Mouse (Mus musculus): ENCODE data around the gene 4933405L10Rik. TPM values are rescaled to one million over a fixed set of nuclear protein-coding genes. Genes with fewer than 3 reads are reported as not detected.

The 4933405L10Rik gene
- polyA plus RNA-seq (2012; rRNA removed) = not detected in 2 replicates

DNA sequence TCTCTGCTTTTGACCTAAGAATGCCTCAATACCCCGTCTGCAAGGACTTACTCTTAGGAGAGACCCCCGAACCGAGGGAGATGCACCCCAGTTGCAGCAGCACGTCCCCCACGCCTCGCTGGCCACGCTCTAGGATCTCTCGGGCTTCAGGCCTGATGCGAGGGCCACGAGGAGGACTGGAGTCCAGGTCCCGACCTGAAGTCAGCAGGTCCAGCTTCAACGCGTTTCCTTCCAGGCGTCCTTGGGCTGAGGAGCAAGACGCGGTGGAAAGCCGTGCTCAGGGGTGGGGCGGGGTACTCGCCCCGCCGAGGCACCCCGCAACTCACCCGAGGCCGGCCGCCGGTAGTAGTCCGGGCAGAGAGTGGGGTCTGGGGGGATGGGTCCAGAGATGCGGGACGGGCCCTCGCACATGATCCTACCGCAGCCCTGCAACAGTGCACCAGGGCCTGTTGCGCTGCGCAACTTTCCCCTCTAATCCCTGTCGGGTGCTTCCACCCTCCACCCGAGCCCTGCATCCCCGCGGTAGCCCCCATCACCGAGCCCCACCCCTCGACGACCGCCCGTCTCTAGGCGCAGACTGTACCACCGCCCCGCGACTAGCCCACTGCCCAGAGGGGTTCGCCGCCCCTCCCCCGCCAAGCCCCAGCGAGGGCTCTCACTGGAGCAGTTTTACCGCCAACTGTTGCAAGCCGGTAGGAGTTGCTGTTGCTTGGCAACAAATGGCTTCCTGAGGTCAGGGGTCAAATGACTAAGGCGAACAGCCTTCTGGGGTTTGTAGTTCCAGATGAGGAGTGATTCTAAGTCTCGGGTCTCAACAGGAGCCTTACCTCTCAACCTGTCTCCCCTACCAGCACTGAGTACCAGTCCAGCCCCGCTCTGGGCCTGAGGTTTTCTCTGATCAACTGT is at the start of gene 4933405L10Rik, which contains the start of gene Enkd1:
TSS of gene 4933405L10Rik (plus strand) at position 158 of the 906 bp plus-strand sequence.
TSS of gene Enkd1 (minus strand) at position 713 of the 906 bp plus-strand sequence.
- no peak for DNase-seq (ENCODE audit: low spot score)

GRCm38 (mm10) chr8:105661167-105661566 is 46.3 kb upstream of the 4933405L10Rik start:
- DNase-seq (ENCODE audit: low spot score) = no peak

DNA sequence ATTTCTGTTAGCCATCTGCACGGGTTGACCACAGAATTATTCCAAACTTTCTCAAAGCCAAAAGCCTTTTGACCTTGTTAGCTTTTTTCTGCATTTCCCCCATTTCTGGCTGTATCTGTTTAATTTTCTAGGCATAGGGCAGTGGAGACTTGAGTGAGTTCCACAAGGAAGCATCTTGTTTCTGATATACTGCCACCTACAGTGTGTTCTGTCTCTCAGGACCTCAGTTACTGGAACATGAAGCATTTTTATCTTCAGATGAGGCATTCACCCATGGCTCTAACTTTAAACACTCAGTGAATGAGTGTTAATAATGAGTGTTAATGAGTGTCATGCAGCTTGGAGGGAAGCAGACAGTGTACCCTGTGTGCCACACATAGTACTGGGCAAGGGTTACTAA is 29.6 kb upstream of the 4933405L10Rik start:
- no peak for DNase-seq (ENCODE audit: low spot score)

DNA sequence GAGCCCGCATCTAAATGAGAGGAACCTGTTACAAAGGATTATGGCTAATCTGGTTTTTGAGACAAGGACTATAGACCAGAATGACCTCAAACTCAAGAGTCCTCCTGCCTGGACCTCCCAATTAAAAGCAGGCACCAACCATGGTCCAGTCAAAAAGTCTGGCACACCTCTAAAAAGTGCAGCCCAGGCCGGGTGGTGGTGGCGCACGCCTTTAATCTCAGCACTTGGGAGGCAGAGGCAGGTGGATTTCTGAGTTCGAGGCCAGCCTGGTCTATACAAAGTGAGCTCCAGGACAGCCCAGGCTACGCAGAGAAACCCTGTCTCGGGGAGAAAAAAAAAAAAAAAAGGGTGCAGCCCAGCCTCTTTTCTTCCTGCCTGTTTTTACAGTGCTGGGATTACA is 22.1 kb upstream of the 4933405L10Rik start:
- no peak for DNase-seq (ENCODE audit: low spot score)

DNA sequence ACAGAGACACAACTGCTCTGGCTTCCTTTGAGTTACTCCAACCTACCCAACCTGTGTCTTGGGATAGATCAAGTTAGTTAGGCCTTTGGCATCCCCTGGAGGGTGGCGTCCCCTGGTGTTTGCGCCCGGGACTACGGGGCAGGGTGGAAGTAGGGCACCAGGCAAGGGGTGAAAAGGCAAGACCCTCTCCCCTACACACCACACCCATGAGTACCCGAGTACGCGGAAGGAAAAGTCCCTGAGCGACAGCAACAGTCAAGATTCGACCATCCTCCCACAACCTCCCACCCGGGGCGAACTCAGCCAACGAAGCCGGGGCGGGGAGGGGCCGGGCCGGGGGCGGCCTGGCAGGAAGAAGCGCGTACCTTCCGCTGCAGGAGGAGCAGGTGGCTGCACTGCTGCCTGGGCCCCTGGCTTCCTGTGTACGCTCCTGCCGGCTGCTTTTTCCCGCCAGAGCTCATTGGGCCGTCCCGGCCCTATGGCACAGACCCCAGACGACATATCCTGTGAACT is 21.6 kb upstream of the 4933405L10Rik start, which contains the start of gene Carmil2:
TSS of gene Carmil2 (plus strand) at position 479 of the 513 bp plus-strand sequence.
- peak; percentile 41 for DNase-seq (ENCODE audit: low spot score)

- no peak for DNase-seq (ENCODE audit: low spot score)
Measured at GRCm38 (mm10) chr8:105686551-105686950, 20.9 kb upstream of the 4933405L10Rik start.

DNA sequence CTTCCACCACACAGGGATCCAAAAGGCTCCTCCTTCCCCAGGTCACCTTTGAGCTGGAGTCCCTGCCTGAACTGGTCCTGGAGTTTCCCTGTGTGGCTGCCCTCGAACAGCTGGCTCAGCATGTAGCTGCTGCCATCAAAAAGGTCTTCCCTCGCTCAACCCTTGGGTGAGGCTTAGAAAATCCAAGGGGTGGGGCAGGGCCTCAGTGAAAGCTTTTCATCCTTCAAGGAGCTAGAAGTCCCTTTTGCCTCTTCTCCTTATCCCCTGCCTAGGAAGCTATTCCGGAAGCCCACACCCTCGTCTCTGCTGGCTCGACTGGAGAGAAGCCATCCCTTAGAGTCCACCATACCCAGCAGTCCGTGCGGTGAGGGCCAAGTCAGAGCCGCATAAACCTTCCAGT is 19.9 kb upstream of the 4933405L10Rik start:
- DNase-seq (ENCODE audit: low spot score) = no peak

- no peak for DNase-seq (ENCODE audit: low spot score)
Measured at GRCm38 (mm10) chr8:105688242-105688752, 19.2 kb upstream of the 4933405L10Rik start.

- no peak for DNase-seq (ENCODE audit: low spot score)
Measured at GRCm38 (mm10) chr8:105689256-105689982, 18.0 kb upstream of the 4933405L10Rik start.

- DNase-seq (ENCODE audit: low spot score) = no peak
Measured at GRCm38 (mm10) chr8:105689983-105690360, 17.5 kb upstream of the 4933405L10Rik start.

GRCm38 (mm10) chr8:105690978-105691377 is 16.5 kb upstream of the 4933405L10Rik start:
- no peak for DNase-seq (ENCODE audit: low spot score)

- DNase-seq (ENCODE audit: low spot score) = no peak
Measured at GRCm38 (mm10) chr8:105692449-105693182, 14.8 kb upstream of the 4933405L10Rik start.

- DNase-seq (ENCODE audit: low spot score) = no peak
Measured at GRCm38 (mm10) chr8:105693648-105694047, 13.8 kb upstream of the 4933405L10Rik start.

DNA sequence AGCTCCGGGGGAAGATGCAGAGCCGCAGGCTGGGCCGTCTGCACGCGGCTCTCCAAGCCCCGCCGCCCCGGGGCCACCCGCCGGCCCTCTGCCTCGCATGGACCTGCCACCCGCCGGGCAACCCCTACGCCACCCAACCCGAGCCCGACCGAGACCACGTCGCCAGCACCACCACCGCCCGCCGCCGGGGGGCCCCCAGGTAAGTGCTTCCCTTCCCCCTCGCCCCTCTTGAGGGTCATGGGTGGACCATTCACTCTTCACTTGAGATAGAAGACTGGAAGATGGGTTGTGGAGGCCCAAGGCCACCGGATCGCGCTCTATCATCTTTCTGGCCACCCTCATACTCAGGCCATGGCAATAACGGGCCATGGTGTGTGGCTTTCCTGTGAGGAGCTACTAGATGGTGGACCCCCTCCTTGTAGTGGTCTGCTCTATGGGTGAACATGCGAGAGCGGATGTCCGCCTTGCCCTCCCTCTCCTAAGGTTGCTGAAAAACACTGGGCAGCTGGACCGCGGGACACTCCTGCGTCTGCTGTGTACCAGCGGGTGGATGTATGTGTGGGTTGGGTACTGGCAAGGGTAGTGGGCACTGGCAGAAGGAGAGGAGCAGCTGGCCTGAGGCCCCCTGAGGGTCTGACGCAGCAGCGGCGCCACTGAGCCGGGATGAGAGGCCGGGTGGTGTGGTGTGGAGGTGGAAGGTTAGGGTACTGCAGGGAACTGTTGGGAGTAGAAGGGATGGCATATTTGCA is 13.2 kb upstream of the 4933405L10Rik start:
- DNase-seq (ENCODE audit: low spot score) = no peak

GRCm38 (mm10) chr8:105695080-105695780 is 12.2 kb upstream of the 4933405L10Rik start:
- no peak for DNase-seq (ENCODE audit: low spot score)

GRCm38 (mm10) chr8:105697196-105697780 is 10.2 kb upstream of the 4933405L10Rik start:
- DNase-seq (ENCODE audit: low spot score) = no peak

DNA sequence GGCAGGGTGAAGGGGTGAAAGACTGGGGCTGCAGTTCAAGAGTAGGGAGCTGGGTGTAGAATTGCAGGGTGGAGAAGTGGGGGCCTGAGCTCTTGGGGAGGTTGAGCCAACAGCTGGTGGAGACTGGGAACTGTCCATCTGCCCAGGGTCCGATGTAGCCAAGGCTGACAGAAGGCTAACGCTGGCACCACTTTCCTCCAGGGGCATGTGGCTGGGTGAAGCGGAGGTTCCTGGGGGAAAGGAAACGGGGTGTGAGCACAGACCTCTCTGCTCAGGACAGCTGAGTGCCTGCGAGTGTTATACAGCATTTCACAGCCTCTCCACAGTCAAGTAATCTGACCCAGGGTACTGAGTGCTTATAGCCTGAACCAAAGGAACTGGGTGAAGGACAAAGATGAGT is 8.7 kb upstream of the 4933405L10Rik start:
- DNase-seq (ENCODE audit: low spot score) = no peak

- DNase-seq (ENCODE audit: low spot score) = no peak
Measured at GRCm38 (mm10) chr8:105699488-105700215, 7.8 kb upstream of the 4933405L10Rik start.

DNA sequence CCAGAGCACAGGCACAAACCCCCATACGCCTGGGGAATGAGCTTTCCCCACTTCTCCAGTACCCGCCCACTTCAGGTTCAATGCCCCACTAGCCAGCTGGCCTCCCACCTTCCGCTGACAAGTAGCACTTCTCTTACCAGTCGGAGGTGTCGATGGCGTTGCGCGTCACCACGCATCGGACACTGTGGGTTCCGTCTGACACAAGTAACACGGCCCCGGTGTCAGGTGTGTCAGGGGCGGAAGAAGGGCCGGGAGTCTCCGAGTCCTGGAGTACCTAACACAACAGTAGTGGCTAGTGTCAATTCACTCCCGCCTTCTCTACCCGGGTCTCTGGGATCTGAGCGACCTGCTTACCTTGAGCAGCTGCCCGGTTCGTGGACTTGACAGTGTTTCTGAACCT is 6.9 kb upstream of the 4933405L10Rik start:
- DNase-seq (ENCODE audit: low spot score) = peak; percentile 46

Data from urinary bladder, adult 2 months (tissue).